Mouse (Mus musculus): ENCODE results near the gene Itih4.

- TF ChIP-seq POLR2A (IDR thresholded peaks at IDR 0.05; ENCODE audit: insufficient read depth, low read length) (no peak), CTCF (IDR thresholded peaks at IDR 0.05; ENCODE audit: low read depth, low read length) (no peak)
Observed at GRCm38 (mm10) chr14:30875130-30875865, 11.0 kb upstream of the Itih4 start.
